Mouse (Mus musculus) macrophage (primary cell): ENCODE measurements around the gene Aamdc. TPM values are rescaled to one million over a fixed set of nuclear protein-coding genes. Genes with fewer than 3 reads are reported as not detected.

Experiments used
- H3K27ac ChIP-seq: fragments of 350-480 bp; formaldehyde crosslinking; 2 replicates; pipeline ENCODE4 v1.9.0; 2021
- H3K36me3 ChIP-seq: fragments of 350-480 bp; formaldehyde crosslinking; 2 replicates; pipeline ENCODE4 v1.9.0; 2021; ENCODE audit errors: inconsistent target
- H3K4me3 ChIP-seq: fragments of 350-480 bp; formaldehyde crosslinking; 2 replicates; pipeline ENCODE4 v1.9.0; 2021; ENCODE audit errors: inconsistent target
- H3K79me2 ChIP-seq: fragments of 350-480 bp; formaldehyde crosslinking; 2 replicates; pipeline ENCODE4 v1.9.0; 2021; ENCODE audit errors: inconsistent target
- WGBS: methylation state at CpG from one replicate; pipeline ENCODE4 v1.1.7; 2026; ENCODE audit warnings: inconsistent platforms; ENCODE audit not compliant: missing documents; 5-methylcytosine and 5-hydroxymethylcytosine counted together
- polyA plus RNA-seq: library from polyadenylated mRNA; stranded (reverse); fragments of 250-400 nt; gene quantifications from 3 replicates; pipeline ENCODE4 v1.2.4, GENCODE M21; 2018; ENCODE audit warnings: inconsistent platforms

The Aamdc gene
- polyA plus RNA-seq, 1 experiment from 2014 or later: 15.2 TPM

GRCm38 (mm10) chr7:97569372-97569771, 9.9 kb downstream of the Aamdc start:
- whole genome bisulfite sequencing: 86% methylated on average over 4 of the region's 4 CpGs
- no peaks in the 10 kb centered on the region for H3K79me2 ChIP-seq
- H3K27ac ChIP-seq: no peak overlapping the region
- no peaks in the 10 kb centered on the region for H3K36me3 ChIP-seq
- H3K4me3 ChIP-seq: no peak overlapping the region

DNA sequence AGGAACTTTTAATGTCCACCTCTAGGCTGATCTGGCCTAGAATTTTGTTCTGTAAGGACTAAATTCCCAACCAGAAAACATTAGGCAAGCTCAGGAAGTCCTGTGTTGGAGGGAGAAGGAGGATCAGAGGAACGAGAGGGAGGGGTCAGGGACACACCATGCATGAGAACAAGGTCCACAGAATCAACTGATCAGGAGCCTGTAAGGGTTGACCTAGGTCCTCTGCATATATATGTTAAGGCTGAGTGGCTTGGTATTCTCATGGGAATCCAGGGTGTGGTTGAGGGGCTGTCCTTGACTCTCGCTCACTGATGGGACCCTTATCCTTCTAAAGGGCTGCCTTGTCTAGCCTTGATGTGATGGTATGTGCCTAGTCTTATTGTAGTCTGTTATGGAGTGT, 15.7 kb downstream of the Aamdc start:
- H3K79me2 ChIP-seq: no peaks in the 10 kb centered on the region
- H3K27ac ChIP-seq: no peak overlapping the region
- no peak overlapping the region for H3K4me3 ChIP-seq
- no peaks in the 10 kb centered on the region for H3K36me3 ChIP-seq
- 96% methylated on average over 2 of the region's 2 CpGs for WGBS

GRCm38 (mm10) chr7:97550673-97551072, 28.6 kb downstream of the Aamdc start:
- Histone ChIP-seq H3K27ac (no peak overlapping the region), H3K79me2 (no peaks in the 10 kb centered on the region), H3K36me3 (no peaks in the 10 kb centered on the region), H3K4me3 (no peak overlapping the region)
- WGBS: 92% methylated on average over 9 of the region's 9 CpGs

GRCm38 (mm10) chr7:97549301-97549700, 30.0 kb downstream of the Aamdc start:
- 79% methylated on average over 10 of the region's 10 CpGs for WGBS
- no peak overlapping the region for H3K27ac ChIP-seq
- H3K36me3 ChIP-seq: no peaks in the 10 kb centered on the region
- H3K4me3 ChIP-seq: no peak overlapping the region
- H3K79me2 ChIP-seq: no peaks in the 10 kb centered on the region

- 96% methylated on average over 2 of the region's 2 CpGs for WGBS
- Histone ChIP-seq H3K27ac (no peak overlapping the region), H3K4me3 (no peak overlapping the region), H3K79me2 (no peaks in the 10 kb centered on the region), H3K36me3 (peaks cover 7% of the 10 kb centered on the region)
These were observed 32.8 kb downstream of the Aamdc start for GRCm38 (mm10) chr7:97546462-97546861.

- WGBS: 96% methylated on average over 5 of the region's 5 CpGs
- H3K36me3 ChIP-seq: peaks cover 57% of the 10 kb centered on the region
These were observed 42.7 kb downstream of the Aamdc start for GRCm38 (mm10) chr7:97536571-97536970.

DNA sequence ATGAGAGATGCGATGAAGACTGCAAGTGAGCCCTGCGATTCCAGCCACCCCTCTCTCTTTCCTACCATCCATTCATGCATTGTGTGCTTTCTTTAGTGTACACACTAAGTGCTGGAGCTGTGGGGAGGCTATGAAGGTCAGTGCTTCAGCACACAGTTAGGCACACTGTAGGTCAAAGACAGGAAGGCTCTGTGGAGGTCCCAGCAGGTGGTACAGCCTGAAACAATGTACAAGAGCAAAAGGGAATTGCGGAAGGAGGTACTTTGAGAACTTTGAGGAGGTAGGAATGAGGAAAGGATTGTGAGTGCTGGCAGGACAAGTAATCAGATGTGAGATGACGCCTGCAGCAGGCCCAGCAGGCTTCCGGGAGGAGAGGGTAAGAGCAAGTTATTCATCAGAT, 43.8 kb downstream of the Aamdc start:
- H3K36me3 ChIP-seq: peaks cover 52% of the 10 kb centered on the region
- H3K27ac ChIP-seq: no peak overlapping the region
- H3K4me3 ChIP-seq: no peak overlapping the region
- no peaks in the 10 kb centered on the region for H3K79me2 ChIP-seq
- WGBS: 92% methylated on average over 5 of the region's 5 CpGs

More at GRCm38 (mm10) chr7:97536571-97536970, 42.7 kb downstream of the Aamdc start:
- Histone ChIP-seq H3K79me2 (no peaks in the 10 kb centered on the region), H3K4me3 (no peak overlapping the region), H3K27ac (no peak overlapping the region)

- Histone ChIP-seq H3K79me2 (no peaks in the 10 kb centered on the region), H3K4me3 (no peak overlapping the region), H3K27ac (no peak overlapping the region), H3K36me3 (peaks cover 39% of the 10 kb centered on the region)
- 94% methylated on average over 2 of the region's 2 CpGs for whole genome bisulfite sequencing
These were observed 59.4 kb downstream of the Aamdc start for GRCm38 (mm10) chr7:97519935-97520334.

- H3K4me3 ChIP-seq: no peak overlapping the region
- no peak overlapping the region for H3K27ac ChIP-seq
- H3K36me3 ChIP-seq: peaks cover 73% of the 10 kb centered on the region
- WGBS: 94% methylated on average over 1 of the region's 1 CpGs
- no peaks in the 10 kb centered on the region for H3K79me2 ChIP-seq
These were observed 64.5 kb downstream of the Aamdc start for GRCm38 (mm10) chr7:97514786-97515185.

DNA sequence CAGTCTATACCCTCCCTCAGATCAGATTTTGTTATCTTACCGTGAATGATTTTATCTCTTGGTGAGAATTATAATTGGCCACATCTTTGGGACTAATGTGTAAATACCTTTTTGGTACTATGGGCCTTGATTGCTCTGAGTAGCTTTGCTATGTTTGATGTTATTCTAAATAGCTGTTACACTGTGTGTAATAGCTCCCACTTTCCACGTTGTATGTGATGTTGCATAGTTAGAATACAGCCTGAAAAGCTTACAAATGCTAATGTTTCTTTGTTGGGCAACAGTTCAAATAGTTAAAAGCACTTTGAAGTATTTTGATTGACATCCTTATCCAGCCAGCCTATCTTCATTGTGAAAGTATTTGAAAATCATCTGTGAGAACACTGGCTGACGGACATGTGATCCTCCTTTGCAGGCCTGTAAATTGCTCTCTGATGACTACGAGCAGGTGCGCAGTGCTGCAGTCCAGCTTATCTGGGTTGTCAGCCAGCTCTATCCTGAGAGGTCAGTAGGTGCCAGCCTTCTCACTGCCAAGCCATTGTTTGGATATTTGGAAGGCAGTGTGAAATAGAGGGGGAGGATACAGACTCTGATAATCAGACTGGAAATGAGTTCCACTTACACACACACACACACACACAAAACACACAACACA, 78.6 kb downstream of the Aamdc start:
- Histone ChIP-seq H3K36me3 (peaks cover 10% of the 10 kb centered on the region; the same call in 1 of the 2 replicates), H3K79me2 (no peaks in the 10 kb centered on the region), H3K4me3 (no peak overlapping the region), H3K27ac (no peak overlapping the region)
- 98% methylated on average over 5 of the region's 5 CpGs for WGBS

Other genes with a start within 250 kb of the Aamdc start
- 1.4 to 13.9 TPM (median 2.4 TPM) in 3 replicates for gene Usp35, start 247.5 kb downstream of the Aamdc start, polyA plus RNA-seq
- 7.4 to 17.6 TPM (median 14.3 TPM) in 3 replicates for gene Kctd21, start 247.2 kb downstream of the Aamdc start, polyA plus RNA-seq
- gene Alg8, start 207.9 kb downstream of the Aamdc start, polyA plus RNA-seq: 16.0 to 32.2 TPM (median 30.1 TPM) in 3 replicates
- gene Ndufc2, start 179.5 kb downstream of the Aamdc start, polyA plus RNA-seq: 165 to 251 TPM (median 199 TPM) in 3 replicates
- not detected in 3 replicates for gene Thrsp, start 161.8 kb downstream of the Aamdc start, polyA plus RNA-seq
- gene Kctd14, start 128.2 kb downstream of the Aamdc start, polyA plus RNA-seq: 0.07 to 0.19 TPM (median 0.14 TPM) in 3 replicates
- gene Ints4, start 98.5 kb downstream of the Aamdc start, polyA plus RNA-seq: 23.9 to 34.4 TPM (median 27.0 TPM) in 3 replicates
- gene Rsf1, start 392 bp upstream of the Aamdc start, polyA plus RNA-seq: 16.4 to 28.2 TPM (median 16.9 TPM) in 3 replicates
- gene Clns1a, start 117.1 kb upstream of the Aamdc start, polyA plus RNA-seq: 39.0 to 78.7 TPM (median 53.1 TPM) in 3 replicates
- 0.16 to 0.70 TPM (median 0.52 TPM) in 3 replicates for gene Aqp11, start 158.8 kb upstream of the Aamdc start, polyA plus RNA-seq
- gene Pak1, start 209.0 kb upstream of the Aamdc start, polyA plus RNA-seq: 26.4 to 32.8 TPM (median 31.0 TPM) in 3 replicates